Mouse (Mus musculus) urinary bladder, adult 18-20 months (tissue): Measurements from ENCODE around the gene Adgrg5.

Experiments used
- DNase-seq, 2 experiments: peaks; one replicate each; pipeline ENCODE4 v3.0.0; 2022; ENCODE audit warnings: low spot score in 2 of 2, mixed read lengths in 2 of 2

The Adgrg5 gene

DNA sequence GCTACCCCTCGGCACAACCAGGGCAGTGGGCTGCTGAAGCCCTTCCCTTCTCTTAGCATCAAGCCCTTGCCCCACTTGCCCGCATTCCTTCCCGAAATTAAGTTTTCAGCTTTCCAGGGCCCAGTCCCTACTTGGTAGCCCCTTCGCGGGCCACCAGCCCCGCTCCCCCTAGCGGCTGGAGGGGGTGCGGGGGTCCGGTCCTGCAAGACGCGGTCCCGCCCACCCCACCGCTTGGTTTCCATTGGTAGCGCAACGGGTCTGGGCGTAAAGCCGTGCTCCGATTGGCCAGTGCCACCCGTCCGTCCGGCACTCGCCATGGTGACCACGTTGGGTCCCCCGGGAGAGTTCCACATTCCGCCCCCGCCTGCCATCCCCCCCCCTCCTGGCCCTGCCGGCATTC lies 6.1 kb upstream of the Adgrg5 start:
- peak; percentile 73 to 91 for DNase-seq

DNA sequence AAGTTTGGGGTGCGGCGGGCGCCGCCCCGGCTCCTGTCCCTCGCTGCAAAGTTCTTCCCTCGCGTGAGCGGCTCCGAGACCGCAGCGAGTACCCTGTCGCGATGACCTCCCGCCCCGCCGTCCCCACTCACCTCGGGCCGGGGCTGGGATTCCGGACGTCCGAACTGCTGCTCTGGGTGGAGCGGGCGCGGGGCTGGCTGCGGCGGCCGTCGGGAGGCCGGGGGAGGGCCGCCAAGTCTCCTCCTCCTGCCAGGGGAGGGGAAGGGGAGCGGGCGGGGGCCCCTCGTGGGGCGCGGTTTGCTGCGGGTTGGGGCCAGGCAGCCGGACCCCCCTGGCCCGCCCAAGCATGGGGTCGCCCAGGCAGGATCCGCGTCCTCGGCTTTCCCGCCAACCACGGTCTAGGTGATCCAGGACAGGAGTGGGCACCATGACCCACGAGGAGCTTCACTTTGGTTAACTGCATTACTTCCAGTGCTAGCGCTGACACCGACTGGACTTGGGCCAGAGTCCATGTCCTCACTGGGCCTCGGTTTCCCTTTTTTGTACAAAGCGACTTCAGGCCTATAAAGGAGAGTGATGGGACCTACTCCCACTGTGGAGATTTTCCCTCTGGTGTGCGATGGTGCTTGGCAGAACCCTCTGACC lies 5.5 kb upstream of the Adgrg5 start, which contains the start of gene Ccdc102a:
Gene Ccdc102a, minus strand, starts transcription at position 248 of the 645 bp plus-strand sequence.
- DNase-seq, result peak; percentile 40 to 55

DNA sequence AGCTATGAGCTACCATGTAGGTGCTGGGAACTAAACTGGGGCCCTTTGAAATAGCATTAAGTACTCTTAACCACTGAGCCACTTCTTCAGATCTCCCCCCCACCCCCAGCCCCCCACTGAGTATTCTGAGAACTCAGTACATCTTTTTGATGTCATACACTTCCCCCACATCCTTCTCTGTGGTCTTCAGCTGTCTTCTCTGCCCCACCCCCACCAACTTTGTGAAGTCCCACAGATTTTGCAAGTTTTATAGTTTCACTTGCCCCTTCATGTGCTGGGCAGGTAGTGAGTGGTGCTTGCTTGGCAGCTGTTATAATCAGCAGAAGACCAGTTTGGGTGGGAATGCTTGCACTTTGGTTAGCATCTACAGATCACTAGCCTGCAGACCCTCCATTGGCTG lies 4.2 kb upstream of the Adgrg5 start:
- DNase-seq, result no peak

DNA sequence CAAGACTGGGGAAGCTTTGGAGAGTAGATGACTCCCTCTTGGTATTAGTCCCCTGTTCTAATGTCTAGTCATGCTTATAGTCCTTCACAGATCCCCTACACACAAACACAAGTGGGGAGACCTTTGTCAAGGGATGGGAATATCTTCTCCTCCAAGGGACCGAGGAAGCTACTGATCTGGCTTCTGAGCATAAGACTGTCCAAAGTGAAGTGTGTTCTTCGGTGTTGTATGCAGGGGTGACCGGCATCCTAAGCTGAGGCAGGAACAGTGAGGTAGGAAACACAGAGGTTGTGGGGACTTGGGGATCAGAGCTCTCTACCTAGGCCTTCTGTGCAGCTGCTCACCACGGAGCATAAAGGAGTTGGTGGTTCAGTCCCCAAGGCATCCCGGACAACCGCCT lies 1.3 kb upstream of the Adgrg5 start:
- DNase-seq, result no peak

DNA sequence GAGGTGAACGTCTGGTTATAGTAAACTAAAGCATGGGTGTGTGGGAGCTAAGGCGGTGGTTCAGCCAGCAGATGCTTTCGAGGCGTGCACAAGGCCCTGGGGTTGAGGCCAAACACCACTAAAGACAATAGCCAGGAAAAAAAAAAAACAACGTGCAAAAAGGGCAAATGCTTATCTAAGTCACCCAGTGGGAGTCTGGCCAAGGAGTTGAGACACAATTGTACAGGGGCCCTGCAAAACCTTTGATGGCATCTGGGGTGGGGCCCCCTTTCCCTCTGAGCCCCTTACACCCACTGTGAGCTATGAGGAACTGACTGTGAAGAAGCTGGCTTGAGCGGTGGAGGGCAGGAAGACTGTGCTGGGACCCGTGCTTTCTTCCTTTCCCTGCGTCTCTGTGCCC lies 892 bp upstream of the Adgrg5 start:
- DNase-seq, result no peak

DNA sequence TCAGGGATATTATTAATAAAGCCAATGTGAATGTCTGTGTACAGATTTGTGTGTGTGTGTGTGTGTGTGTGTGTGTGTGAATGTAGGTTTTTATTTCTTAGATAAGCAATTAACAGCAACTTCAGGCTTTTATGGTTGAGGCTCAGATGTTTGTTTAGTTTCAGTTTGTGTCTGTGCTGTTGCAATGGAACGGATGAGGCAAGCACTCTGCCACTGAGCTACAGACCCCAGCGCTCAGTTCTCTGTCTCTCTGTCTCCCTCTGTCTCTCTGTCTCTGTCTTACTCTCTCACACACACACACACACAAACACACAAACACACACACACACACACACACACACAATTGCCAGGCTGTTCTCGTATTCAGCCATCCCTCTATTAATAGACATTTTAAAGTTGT lies 4.7 kb downstream of the Adgrg5 start:
- no peak for DNase-seq

DNA sequence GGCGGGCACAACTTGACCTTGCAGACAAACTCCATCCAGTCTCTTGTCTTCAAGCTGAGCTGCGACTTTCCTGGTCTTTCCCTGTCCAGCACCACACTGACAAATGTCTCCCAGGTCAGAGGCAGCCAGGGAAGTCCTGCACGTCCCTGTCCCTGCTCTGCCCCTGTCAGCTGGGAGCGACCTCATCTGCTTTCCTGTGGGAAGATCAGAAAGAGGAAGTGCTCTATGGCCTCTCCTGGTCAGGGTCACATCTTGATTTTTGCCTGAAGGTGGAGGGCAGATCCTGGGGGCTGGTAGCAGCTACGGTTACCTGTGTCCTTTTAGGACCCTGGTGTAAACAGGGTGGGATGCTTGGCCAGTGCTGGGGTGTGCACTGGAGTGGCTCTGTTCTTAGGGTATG lies 10.4 kb downstream of the Adgrg5 start:
- no peak for DNase-seq

DNA sequence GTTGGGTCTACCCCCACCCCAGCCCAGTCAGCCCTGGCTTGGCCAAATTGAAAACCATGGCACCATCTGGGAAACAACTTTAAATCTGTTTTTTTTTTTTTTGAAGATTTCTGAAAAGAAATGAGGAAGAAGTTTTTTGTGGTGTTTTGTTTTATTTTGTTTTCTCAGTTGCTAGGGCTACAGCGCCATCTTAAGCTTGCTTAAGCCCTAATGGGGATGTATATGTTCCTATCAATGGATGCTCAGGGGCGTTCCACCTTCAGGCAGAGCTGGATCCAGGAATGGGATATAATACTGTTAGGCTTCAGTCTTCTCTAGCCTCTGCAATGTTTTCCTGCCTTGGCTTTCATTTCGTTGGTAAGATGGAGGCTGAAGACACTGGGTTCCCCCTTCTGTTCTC lies 11.7 kb downstream of the Adgrg5 start:
- no peak for DNase-seq

DNA sequence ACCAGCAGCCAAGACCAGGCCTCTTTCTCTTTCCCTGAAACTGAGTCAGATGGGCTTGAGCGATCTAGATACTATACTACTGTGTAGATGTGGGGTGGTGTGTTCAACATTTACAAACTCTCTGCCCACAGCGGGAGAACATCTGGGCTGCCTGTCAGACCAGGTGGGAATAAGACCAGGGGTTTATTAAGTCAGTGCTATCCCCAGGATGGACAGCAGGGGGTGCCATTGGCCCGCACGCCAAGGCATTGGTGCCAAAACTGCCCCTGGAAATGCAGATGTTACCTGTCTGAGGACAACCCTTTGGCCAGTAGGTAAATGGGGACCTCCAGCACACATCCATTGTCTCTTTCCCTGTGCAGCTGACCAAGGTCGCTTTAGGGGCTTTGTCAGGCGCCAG lies 19.1 kb downstream of the Adgrg5 start:
- DNase-seq, result peak; percentile 25 to 55

DNA sequence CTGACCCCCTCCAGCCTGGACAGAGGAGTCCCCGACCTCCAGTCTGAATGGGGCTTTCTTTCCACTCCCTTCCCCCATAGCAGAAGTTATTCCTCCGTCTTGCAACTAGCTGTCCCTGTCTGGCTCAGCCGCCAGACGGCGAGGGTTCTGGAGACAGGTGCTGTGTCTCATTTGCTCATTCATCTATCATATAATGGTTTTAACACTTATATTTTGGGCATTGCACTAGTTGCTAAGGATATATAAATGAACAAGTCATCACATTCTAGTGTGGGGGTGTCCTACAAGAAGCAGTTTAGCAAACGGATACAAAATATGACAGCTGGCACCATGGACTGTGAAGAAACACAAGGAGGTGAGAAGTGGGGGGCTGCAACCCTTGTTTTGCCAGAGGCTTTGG lies 21.7 kb downstream of the Adgrg5 start:
- no peak for DNase-seq

DNA sequence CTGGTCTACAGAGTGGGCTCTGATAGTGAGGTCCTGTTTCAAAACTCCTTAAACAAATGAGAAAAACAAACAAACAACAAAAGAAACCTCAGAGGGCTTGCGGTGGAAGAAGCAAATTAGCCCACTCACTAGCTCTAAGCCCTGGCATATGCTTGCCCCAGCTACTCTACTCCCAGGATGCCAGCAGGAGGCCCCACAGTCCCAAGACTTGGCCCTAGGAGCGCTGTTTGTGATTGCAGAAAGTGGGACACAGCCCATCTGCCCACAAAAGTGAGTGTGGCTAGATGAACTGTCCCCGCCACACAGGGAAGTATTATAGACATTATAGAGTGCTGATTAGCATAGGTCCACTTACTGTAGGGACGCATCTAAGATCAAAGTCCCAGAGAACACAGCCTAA lies 24.9 kb downstream of the Adgrg5 start:
- DNase-seq, result no peak

DNA sequence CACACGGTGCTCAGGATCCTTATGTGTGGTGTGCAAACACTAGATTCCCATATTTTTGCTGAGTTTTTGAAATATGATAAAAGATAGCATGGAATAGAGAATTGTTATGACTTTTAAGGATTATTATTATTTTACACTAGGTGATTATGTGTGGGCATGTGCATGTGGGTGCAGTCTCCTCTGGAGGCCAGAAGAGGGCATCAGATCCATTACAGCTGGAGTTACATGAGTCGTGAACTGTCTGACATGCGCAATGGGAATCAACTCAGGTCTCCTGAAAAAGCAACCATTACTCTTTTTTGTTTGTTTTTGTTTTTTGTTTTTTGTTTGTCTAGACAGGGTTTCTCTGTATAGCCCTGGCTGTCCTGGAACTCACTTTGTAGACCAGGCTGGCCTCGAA lies 25.5 kb downstream of the Adgrg5 start:
- no peak for DNase-seq

DNA sequence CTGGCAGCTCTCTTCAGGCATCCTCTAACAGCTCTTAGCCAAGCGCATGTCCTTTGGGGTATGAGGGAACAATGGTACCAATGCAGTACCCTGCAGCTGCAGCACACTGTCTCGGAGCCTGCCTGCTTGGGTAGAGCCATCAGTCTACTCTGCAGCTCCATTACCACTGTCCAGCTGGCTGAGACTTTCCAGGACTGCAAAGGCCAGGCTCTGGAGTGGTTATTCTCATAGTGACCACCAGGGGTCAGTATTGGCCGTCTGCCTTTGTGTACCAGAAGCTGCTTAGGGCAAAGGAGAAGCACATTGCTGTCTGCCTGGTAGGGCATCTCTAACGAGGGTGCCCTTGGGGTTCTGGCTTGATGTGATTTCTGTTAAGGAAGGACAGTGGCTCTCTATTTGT lies 26.6 kb downstream of the Adgrg5 start:
- peak; percentile 37 to 60 for DNase-seq

DNA sequence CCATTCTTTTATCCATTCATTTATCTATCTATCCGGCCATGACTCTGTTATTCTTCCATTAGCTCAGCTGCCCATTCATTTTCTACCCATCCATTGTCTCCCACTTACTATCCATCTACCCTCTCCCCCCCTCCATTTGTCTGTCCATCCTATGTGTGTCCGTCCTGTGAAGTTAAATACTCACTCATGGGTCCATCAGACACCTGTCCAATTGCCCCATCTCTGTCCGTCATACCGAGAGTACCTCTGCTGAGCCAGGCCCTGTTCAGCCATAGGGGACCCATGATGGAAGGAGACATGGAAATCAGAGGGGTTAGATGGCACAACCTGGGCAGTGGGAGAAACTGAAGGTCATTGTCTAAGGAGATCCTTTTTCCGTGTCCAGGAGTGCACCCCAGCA lies 27.0 kb downstream of the Adgrg5 start:
- DNase-seq, result no peak

DNA sequence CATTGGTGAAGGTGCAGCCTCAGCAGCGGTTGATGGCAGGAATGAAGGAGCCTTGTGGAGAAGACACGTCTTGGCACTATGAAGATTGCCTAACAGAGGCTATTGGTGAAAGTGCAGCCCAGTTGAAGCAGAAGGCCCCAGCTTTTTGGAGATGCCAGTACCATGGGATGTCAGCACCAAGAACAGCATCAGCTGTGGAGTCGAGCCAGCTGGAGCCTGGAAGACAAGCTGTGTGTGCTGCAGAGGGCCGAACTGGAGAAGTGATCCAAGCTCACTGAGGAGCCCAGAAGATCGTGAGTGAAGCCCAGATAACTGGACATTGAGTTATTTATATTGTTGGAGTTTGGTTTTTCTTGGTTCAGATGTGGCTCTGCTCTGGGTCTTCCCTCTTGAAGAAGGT lies 28.6 kb downstream of the Adgrg5 start:
- no peak for DNase-seq

DNA sequence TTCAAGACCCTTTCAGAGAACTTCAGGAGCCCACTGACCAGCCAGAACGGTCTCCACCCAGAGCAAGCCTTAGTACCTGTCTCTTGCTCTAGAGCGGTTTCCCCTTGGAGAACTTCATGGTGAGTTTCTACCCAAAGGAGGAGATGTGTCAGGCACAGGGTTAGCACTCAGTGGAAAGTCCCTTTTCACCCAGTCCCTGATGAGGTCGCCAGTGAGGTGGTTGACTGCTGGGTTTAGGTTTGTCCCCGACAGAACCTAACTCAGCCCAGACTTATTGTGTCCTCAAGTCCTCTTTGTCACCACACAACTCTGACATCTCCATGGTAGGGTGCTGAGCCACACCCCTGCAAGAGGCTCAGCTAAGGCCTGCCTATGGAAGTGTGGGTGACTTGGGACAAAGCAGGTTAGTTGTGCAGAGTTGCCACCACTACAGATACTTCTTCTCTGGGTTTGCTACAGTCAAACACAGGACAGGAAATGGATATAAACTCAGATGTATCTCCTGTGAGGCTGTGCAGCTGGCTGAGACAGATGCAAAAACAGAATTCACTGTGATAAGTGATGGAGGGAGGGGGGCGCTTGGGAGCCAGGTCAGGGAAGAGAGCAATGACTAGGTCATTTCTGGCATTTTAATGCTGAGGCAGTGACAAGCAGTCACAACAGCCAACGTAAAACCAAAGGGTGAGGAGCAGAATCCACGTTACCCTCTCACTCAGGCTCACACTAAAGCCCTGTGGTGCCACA lies 30.3 kb downstream of the Adgrg5 start:
- no peak for DNase-seq

DNA sequence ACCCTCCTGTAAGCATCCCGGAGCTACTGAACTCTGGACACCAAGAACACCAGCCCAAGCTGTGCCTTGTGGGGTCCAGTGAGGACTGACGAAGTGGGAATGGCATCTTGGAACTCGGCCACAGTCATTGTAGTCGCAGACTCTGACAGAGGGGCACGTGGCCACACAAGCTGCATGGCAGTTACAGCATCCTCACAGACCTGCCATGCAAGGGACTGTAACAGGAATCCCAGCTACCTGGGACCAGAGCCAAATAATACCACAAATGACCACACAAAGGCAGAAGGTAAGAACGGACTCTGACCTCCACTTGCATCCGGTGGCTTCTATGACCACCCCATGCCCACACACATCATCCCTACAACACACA lies 30.9 kb downstream of the Adgrg5 start:
- no peak for DNase-seq

DNA sequence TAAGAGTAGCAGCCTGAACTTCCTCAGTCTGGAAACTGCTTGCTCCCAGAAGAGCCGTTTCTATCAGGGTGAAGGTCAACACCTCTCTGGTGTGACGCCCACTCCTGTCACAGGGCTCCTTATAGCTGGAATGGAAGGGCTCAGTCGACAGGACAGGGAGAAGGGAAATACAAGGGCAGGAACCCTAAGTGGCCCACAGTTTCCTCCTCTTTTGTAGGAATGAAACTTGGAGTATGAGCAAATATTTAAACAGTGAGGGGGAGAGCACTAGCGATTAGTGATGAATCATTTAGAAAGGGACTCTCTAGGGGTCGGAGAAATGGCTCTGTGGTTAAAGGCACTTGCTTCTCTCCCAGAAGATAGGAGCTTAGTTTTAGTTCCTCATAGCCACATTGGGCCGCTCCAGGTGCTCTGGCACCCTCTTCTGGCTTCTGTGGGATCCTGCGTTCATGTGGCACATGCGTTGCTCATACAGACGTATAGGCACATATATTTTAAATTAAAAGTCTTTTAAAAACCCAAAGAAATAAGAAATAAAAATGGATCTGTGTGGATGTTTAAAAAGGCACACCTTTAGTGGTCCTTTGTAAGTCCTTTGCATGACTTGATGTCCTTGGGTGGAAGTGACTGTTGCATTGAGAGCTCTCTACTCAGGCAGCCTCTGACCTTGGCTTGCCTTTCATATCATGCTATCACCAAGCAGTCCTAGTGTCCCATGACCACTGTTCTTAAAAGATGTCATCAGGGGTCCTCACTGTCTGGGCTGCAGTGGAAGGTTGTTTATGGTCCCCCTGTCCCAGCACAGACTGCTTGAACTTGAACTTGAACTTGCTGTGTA lies 31.6 kb downstream of the Adgrg5 start:
- DNase-seq, result no peak

DNA sequence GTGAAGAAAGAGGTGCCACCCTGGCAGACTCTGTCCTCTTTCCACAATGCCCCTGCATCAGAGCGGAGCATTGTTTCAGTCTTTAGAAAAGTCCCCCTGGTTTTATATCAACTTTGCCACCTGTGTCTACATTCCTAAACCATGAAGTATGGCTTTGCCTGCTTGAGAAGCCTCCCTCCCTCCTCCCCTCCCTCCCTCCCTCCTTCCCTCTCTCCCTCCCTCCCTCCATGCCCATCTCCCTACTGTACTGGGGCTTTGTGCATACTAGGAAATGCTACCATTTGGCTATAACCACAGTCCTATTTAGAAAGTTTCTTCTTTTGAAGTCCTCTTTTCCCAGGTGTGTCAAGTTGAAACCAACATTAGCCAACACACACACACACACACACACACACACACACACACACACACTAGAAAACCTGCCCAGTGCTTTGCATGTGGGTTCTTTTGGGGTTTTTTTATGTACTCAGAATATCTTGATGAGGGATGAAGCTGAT lies 32.6 kb downstream of the Adgrg5 start:
- DNase-seq, result no peak

DNA sequence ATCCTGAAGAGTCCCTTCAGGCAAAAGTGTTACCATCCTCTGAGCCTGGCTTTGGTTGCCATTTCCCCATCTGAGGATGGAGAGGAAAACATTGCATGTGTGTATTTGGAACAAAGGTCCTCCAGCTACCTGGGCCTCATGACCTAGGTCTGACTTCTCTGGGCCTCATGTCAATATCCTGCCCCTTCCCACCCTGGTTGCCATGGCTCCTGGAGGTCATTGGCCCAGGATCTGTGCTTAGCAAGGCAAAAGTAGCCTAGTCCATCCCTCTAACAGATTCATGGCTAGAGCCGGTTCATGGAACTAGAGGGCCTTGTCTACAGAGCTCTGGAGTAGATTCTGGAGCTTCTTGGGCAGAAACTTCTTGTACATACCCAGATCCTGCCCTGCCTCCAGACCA lies 38.7 kb downstream of the Adgrg5 start:
- DNase-seq, result no peak

DNA sequence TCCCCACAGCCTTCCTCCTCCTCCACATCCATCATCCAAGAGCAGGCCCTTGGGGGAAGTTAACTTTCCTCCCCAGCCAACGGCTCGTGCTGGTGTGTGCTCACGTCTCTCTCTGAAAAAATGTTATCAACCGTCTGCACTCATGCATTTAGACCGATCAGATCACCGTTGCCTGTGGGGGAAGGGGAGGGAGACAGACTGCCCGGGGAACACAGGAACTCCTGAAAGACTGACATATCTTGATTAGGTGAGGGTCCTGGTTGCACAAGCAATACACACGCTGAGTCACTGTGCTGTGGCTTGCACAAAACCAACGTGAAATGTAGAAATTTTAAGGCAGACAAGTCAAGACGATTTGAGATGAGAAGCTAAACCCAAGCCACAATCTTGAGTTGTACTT lies 41.3 kb downstream of the Adgrg5 start:
- peak in 1 of 2 experiments; percentile 26 for DNase-seq

DNA sequence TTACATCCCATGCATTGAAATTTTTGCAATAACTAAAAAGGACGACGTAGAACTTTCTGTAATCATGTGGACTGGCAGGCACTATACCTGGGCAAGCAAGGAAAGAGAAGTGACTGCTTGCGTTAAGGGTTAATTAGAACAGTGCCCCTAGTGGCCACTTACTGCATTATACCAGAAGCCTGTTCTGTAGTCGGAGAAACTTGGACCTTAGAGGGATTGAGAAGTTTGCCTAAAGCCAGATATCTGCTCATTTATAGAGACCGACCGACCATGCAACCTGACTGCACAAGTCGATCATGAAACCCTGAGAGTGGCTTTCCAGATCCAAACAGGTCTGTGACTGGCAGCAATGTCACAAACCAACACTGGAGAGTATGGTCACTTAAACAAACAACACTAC lies 43.1 kb downstream of the Adgrg5 start:
- DNase-seq, result no peak

DNA sequence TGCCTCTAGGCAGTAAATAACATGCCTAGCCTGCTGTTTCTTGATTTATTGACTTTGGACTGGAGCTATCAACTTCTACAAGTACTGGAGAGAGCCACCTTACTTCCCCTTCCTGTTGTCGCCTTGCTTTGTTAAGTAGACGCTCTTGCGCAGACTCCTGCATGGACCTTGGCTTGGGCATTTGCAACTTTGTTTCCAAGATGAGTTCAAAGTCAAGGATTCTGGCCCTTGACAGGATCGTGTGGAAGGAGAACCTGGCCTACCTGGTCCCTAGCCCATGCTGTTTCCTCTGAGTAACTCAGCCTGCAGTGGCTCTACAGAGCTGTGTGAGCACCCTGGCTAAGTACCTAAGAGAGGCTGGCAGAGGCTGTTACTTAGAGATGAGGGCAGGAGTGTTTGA lies 43.6 kb downstream of the Adgrg5 start:
- no peak for DNase-seq
